Mouse (Mus musculus) forebrain, embryonic 14.5 days (tissue): ENCODE results near the gene Chrnb1. TPM values are rescaled to one million over a fixed set of nuclear protein-coding genes. Genes with fewer than 3 reads are reported as not detected.

Source experiments
- ATAC-seq: fragments of 200-750 bp; cut with Nextera tagmentation; 2 replicates; pipeline ENCODE4 v1.8.0; 2017; ENCODE audit warnings: mild to moderate bottlenecking, moderate library complexity
- DNase-seq: peaks from one replicate; pipeline ENCODE4 v3.0.0-alpha.2; 2015; ENCODE audit warnings: low spot score
- H3K27ac ChIP-seq: fragments of 300-500 bp; sonication (generic); 2 replicates; pipeline ENCODE4 v1.5.1; 2014; ENCODE audit warnings: low read depth, mild to moderate bottlenecking, control low read depth, low read length, moderate library complexity
- H3K27me3 ChIP-seq: fragments of 300-500 bp; sonication (generic); replicated peaks from 2 replicates; pipeline ENCODE4 v1.6.1; 2014; ENCODE audit warnings: low read length, control low read depth, mixed read lengths; ENCODE audit not compliant: control insufficient read depth, insufficient read depth
- H3K36me3 ChIP-seq: fragments of 300-500 bp; sonication (generic); 2 replicates; pipeline ENCODE4 v1.6.1; 2014; ENCODE audit warnings: low read length, control low read depth; ENCODE audit not compliant: control insufficient read depth, insufficient read depth
- H3K4me1 ChIP-seq: fragments of 300-500 bp; sonication (generic); 2 replicates; pipeline ENCODE4 v1.6.1; 2014; ENCODE audit warnings: antibody characterized with exemption, low read length, control low read depth; ENCODE audit not compliant: control insufficient read depth, insufficient read depth
- H3K4me2 ChIP-seq: fragments of 300-500 bp; sonication (generic); 2 replicates; pipeline ENCODE4 v1.6.1; 2014; ENCODE audit warnings: mild to moderate bottlenecking, control low read depth, low read length
- H3K4me3 ChIP-seq: fragments of 300-500 bp; sonication (generic); 2 replicates; pipeline ENCODE4 v1.5.1; 2014; ENCODE audit warnings: low read depth, low read length, control low read depth
- H3K9ac ChIP-seq: fragments of 300-500 bp; sonication (generic); 2 replicates; pipeline ENCODE4 v1.6.1; 2014; ENCODE audit warnings: mild to moderate bottlenecking, low read length, control low read depth, moderate library complexity
- H3K9me3 ChIP-seq: fragments of 300-500 bp; sonication (generic); replicated peaks from 2 replicates; pipeline ENCODE4 v1.6.1; 2016; ENCODE audit warnings: low read length, control low read depth, mixed read lengths; ENCODE audit not compliant: control insufficient read depth
- WGBS: fragments of 180-500 bp; shearing (Covaris S2); extraction: QIAGEN DNeasy Blood & Tissue Kit; methylation state at CpG from one replicate; pipeline ENCODE4 v1.1.7; 2014; 5-methylcytosine and 5-hydroxymethylcytosine counted together
- polyA plus RNA-seq: library from polyadenylated mRNA; unstranded; fragments of >200 nt; fragmentation: Nextera tagmentation; extraction: Ambion mirVana; gene quantifications from 2 replicates; pipeline ENCODE4 v1.2.1, GENCODE M21; 2014

Gene Chrnb1
- polyA plus RNA-seq, 1 experiment from 2014 or later = 1.4 TPM

DNA sequence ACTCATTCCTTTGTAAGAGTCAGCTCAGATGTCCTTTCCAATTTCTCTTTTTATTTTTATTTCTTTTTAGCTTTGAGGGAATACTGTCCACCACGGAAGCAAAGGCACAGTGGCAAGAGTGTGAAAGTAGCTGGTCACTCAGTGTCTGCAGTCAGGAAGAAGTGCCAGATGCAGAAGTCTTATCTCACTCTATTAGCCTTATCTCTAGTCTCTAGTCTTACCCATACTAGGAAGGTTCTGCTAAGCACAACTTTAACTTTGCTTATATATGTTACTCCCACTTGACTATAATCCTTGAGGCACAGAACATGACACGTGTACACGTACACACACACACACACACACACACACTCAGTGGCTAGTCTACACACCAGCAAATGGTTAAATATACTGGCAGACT lies 44.1 kb downstream of the Chrnb1 start:
- H3K4me1 ChIP-seq = peaks cover 17% of the 10 kb centered on the region
- WGBS = 82% methylated on average over 3 of the region's 3 CpGs
- no peak for DNase-seq
- H3K9ac ChIP-seq = no peak overlapping the region
- no peak overlapping the region for H3K4me2 ChIP-seq
- peaks cover 17% of the 10 kb centered on the region for H3K36me3 ChIP-seq
- no peak overlapping the region for H3K4me3 ChIP-seq
- H3K27ac ChIP-seq = no peak overlapping the region
- no peaks in the 10 kb centered on the region for H3K9me3 ChIP-seq
- ATAC-seq = no peak
- H3K27me3 ChIP-seq = no peaks in the 10 kb centered on the region

Other genes starting within 250 kb of the Chrnb1 start
- 2.7 and 3.8 TPM in 2 replicates for gene Dnah2, start 246.8 kb downstream of the Chrnb1 start, polyA plus RNA-seq
- gene Efnb3, start 235.7 kb downstream of the Chrnb1 start, polyA plus RNA-seq = 38.6 and 48.2 TPM in 2 replicates
- gene Wrap53, start 215.7 kb downstream of the Chrnb1 start, polyA plus RNA-seq = 24.6 and 29.3 TPM in 2 replicates
- gene Trp53, start 215.6 kb downstream of the Chrnb1 start, polyA plus RNA-seq = 111 and 113 TPM in 2 replicates
- gene Atp1b2, start 190.0 kb downstream of the Chrnb1 start, polyA plus RNA-seq = 22.0 and 31.5 TPM in 2 replicates
- not detected in 2 replicates for gene Shbg, start 178.0 kb downstream of the Chrnb1 start, polyA plus RNA-seq
- gene Sat2, start 173.9 kb downstream of the Chrnb1 start, polyA plus RNA-seq = 17.6 and 18.2 TPM in 2 replicates
- gene Fxr2, start 163.0 kb downstream of the Chrnb1 start, polyA plus RNA-seq = 34.2 and 35.0 TPM in 2 replicates
- gene Sox15, start 140.6 kb downstream of the Chrnb1 start, polyA plus RNA-seq = not detected in 2 replicates
- 72.9 and 83.0 TPM in 2 replicates for gene Mpdu1, start 133.3 kb downstream of the Chrnb1 start, polyA plus RNA-seq
- 8.2 and 9.6 TPM in 2 replicates for gene Cd68, start 129.8 kb downstream of the Chrnb1 start, polyA plus RNA-seq
- 1,177 and 1,222 TPM in 2 replicates for gene Eif4a1, start 123.5 kb downstream of the Chrnb1 start, polyA plus RNA-seq
- gene Senp3, start 113.9 kb downstream of the Chrnb1 start, polyA plus RNA-seq = 81.8 and 88.2 TPM in 2 replicates
- gene Tnfsf13, start 110.2 kb downstream of the Chrnb1 start, polyA plus RNA-seq = 0.53 TPM in 1 of 2 replicates, not detected in the other
- 2.2 and 2.7 TPM in 2 replicates for gene Tnfsf12, start 100.1 kb downstream of the Chrnb1 start, polyA plus RNA-seq
- gene Tnfsfm13, start 99.8 kb downstream of the Chrnb1 start, polyA plus RNA-seq = 1.5 and 1.6 TPM in 2 replicates
- gene Polr2a, start 37.3 kb downstream of the Chrnb1 start, polyA plus RNA-seq = 21.1 and 21.3 TPM in 2 replicates
- 0.56 TPM in 1 of 2 replicates, not detected in the other for gene Slc35g3, start 34.0 kb downstream of the Chrnb1 start, polyA plus RNA-seq
- gene Zbtb4, start 30.0 kb downstream of the Chrnb1 start, polyA plus RNA-seq = 2.1 and 2.8 TPM in 2 replicates
- 2.9 and 3.0 TPM in 2 replicates for gene Fgf11, start 5.9 kb upstream of the Chrnb1 start, polyA plus RNA-seq
- 0.15 and 0.52 TPM in 2 replicates for gene Tmem102, start 9.7 kb upstream of the Chrnb1 start, polyA plus RNA-seq
- gene Gm39566, start 19.4 kb upstream of the Chrnb1 start, polyA plus RNA-seq = not detected in 2 replicates
- gene Spem2, start 22.5 kb upstream of the Chrnb1 start, polyA plus RNA-seq = not detected in 2 replicates
- 0.39 TPM in 1 of 2 replicates, not detected in the other for gene Spem1, start 26.2 kb upstream of the Chrnb1 start, polyA plus RNA-seq
- 15.7 and 18.4 TPM in 2 replicates for gene Nlgn2, start 41.8 kb upstream of the Chrnb1 start, polyA plus RNA-seq
- gene Tmem256, start 42.6 kb upstream of the Chrnb1 start, polyA plus RNA-seq = 307 and 386 TPM in 2 replicates
- gene Plscr3, start 50.4 kb upstream of the Chrnb1 start, polyA plus RNA-seq = 44.3 and 49.0 TPM in 2 replicates
- 0.32 TPM in 1 of 2 replicates, not detected in the other for gene Tnk1, start 62.8 kb upstream of the Chrnb1 start, polyA plus RNA-seq
- not detected in 2 replicates for gene Tmem95, start 82.1 kb upstream of the Chrnb1 start, polyA plus RNA-seq
- 1.1 and 1.2 TPM in 2 replicates for gene Kctd11, start 85.5 kb upstream of the Chrnb1 start, polyA plus RNA-seq
- 0.10 and 0.17 TPM in 2 replicates for gene Acap1, start 99.6 kb upstream of the Chrnb1 start, polyA plus RNA-seq
- gene 2810408A11Rik, start 105.0 kb upstream of the Chrnb1 start, polyA plus RNA-seq = 15.0 and 18.6 TPM in 2 replicates
- gene Neurl4, start 105.1 kb upstream of the Chrnb1 start, polyA plus RNA-seq = 16.7 and 23.8 TPM in 2 replicates
- gene Gps2, start 117.9 kb upstream of the Chrnb1 start, polyA plus RNA-seq = 62.9 and 67.8 TPM in 2 replicates
- 1,251 and 1,277 TPM in 2 replicates for gene Eif5a, start 126.0 kb upstream of the Chrnb1 start, polyA plus RNA-seq
- 3.9 and 4.0 TPM in 2 replicates for gene Ybx2, start 139.9 kb upstream of the Chrnb1 start, polyA plus RNA-seq
- 5.5 and 6.7 TPM in 2 replicates for gene Slc2a4, start 152.2 kb upstream of the Chrnb1 start, polyA plus RNA-seq
- not detected in 2 replicates for gene Cldn7, start 168.8 kb upstream of the Chrnb1 start, polyA plus RNA-seq
- 24.0 and 26.1 TPM in 2 replicates for gene Ctdnep1, start 185.2 kb upstream of the Chrnb1 start, polyA plus RNA-seq
- 189 and 203 TPM in 2 replicates for gene Elp5, start 186.6 kb upstream of the Chrnb1 start, polyA plus RNA-seq
- 701 and 779 TPM in 2 replicates for gene Gabarap, start 195.2 kb upstream of the Chrnb1 start, polyA plus RNA-seq
- 49.4 and 49.6 TPM in 2 replicates for gene Phf23, start 199.8 kb upstream of the Chrnb1 start, polyA plus RNA-seq
- 19.7 and 25.7 TPM in 2 replicates for gene Dvl2, start 204.7 kb upstream of the Chrnb1 start, polyA plus RNA-seq
- gene Acadvl, start 219.5 kb upstream of the Chrnb1 start, polyA plus RNA-seq = 53.3 and 58.4 TPM in 2 replicates
- gene Dlg4, start 221.0 kb upstream of the Chrnb1 start, polyA plus RNA-seq = 19.3 and 21.0 TPM in 2 replicates